Mouse (Mus musculus) spleen, adult 2 months (tissue): ENCODE data around the gene Syngr1.

ENCODE experiments used
- CTCF ChIP-seq: fragments of 200-500 bp; IDR thresholded peaks from 2 replicates; pipeline ENCODE4 v1.5.1; 2011; ENCODE audit warnings: mild to moderate bottlenecking, inconsistent platforms; ENCODE audit not compliant: insufficient read depth, insufficient read length, insufficient replicate concordance; ENCODE audit errors: extremely low read depth
- POLR2A ChIP-seq: fragments of 200-500 bp; IDR thresholded peaks from 2 replicates; pipeline ENCODE4 v1.6.1; 2011; ENCODE audit warnings: low read depth, low read length, inconsistent platforms

DNA sequence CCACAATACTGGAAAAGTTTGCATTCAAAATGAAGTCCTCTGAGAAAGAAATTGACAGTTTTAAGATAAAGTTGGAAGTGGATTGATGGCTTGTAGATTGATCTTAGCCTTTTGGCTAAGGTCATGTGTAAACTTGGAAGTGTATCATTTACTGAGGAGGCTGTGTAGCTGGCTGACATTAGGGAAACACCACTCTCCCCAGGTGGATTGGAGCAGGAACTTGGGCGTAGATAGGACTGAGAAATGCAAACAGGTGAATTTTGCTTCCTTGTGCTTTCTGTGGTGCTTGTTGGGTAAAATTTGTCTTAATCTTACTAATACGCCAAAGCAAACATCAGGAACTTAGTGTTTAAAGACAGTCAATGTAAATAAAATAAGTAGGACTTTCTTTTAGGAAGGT is 49.2 kb downstream of the Syngr1 start:
- TF ChIP-seq CTCF (no peak), POLR2A (no peak)
